Mouse (Mus musculus) forebrain, embryonic 11.5 days (tissue): ENCODE measurements around the gene Magt1. TPM values are rescaled to one million over a fixed set of nuclear protein-coding genes. Genes with fewer than 3 reads are reported as not detected.
"Not testable (repeated sequence)": the region's sequence is repeated elsewhere in the genome, so short reads cannot be mapped to it uniquely, and the experiment has no call there.

Source experiments
- ATAC-seq: fragments of 200-750 bp; cut with Nextera tagmentation; replicated peaks from 2 replicates; pipeline ENCODE4 v1.8.0; 2017; ENCODE audit warnings: moderate TSS enrichment; ENCODE audit not compliant: low FRiP score
- DNase-seq: peaks from one replicate; pipeline ENCODE4 v3.0.0-alpha.2; 2017; ENCODE audit warnings: low spot score
- H3K27ac ChIP-seq: fragments of 300-500 bp; sonication (generic); 2 replicates; pipeline ENCODE4 v1.5.1; 2014; ENCODE audit warnings: low read depth, low read length
- H3K27me3 ChIP-seq: fragments of 300-500 bp; sonication (generic); 2 replicates; pipeline ENCODE4 v1.6.1; 2014; ENCODE audit warnings: mild to moderate bottlenecking, low read length, mixed read lengths; ENCODE audit not compliant: control insufficient read depth, insufficient read depth
- H3K36me3 ChIP-seq: fragments of 300-500 bp; sonication (generic); 2 replicates; pipeline ENCODE4 v1.6.1; 2014; ENCODE audit warnings: mild to moderate bottlenecking, low read length, moderate library complexity, mixed read lengths; ENCODE audit not compliant: control insufficient read depth, insufficient read depth
- H3K4me1 ChIP-seq: fragments of 300-500 bp; sonication (generic); replicated peaks from 2 replicates; pipeline ENCODE4 v1.6.1; 2014; ENCODE audit warnings: low read length, mixed read lengths; ENCODE audit not compliant: control insufficient read depth, insufficient read depth
- H3K4me2 ChIP-seq: fragments of 300-500 bp; sonication (generic); 2 replicates; pipeline ENCODE4 v1.6.1; 2014; ENCODE audit warnings: low read depth, mild to moderate bottlenecking, low read length, moderate library complexity, mixed read lengths; ENCODE audit not compliant: severe bottlenecking
- H3K4me3 ChIP-seq: fragments of 300-500 bp; sonication (generic); 2 replicates; pipeline ENCODE4 v1.5.1; 2014; ENCODE audit warnings: low read depth, low read length
- H3K9ac ChIP-seq: fragments of 300-500 bp; sonication (generic); 2 replicates; pipeline ENCODE4 v1.6.1; 2014; ENCODE audit warnings: low read length
- H3K9me3 ChIP-seq: fragments of 300-500 bp; sonication (generic); 2 replicates; pipeline ENCODE4 v1.6.1; 2016; ENCODE audit warnings: low read length, mixed read lengths; ENCODE audit not compliant: control insufficient read depth
- WGBS: fragments of 180-500 bp; shearing (Covaris S2); extraction: QIAGEN DNeasy Blood & Tissue Kit; methylation state at CpG from one replicate; pipeline ENCODE4 v1.1.7; 2014; 5-methylcytosine and 5-hydroxymethylcytosine counted together
- polyA plus RNA-seq: library from polyadenylated mRNA; unstranded; fragments of >200 nt; fragmentation: Nextera tagmentation; extraction: Ambion mirVana; gene quantifications from 2 replicates; pipeline ENCODE4 v1.2.1, GENCODE M21; 2014

The Magt1 gene
- polyA plus RNA-seq, 1 experiment from 2014 or later = 45.6 TPM

DNA sequence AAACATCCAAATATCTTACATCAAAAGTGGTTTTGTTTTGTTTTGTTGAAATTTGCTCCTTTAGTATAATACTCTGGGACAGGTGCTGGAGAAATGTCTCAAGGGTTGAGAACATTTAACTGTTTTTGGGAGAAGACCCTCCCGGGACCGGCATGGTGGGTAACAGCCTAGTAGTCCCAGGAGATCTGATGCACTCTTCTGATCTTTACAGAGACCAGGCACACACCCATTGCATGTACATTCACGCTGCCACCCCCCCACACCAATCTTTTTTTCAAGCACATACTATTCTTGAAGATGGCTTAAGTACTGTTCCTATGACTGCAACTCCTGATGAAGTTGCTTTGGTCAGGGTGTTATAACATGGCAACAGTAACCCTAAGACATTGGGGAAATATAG lies 853 bp upstream of the Magt1 start:
- no peaks in the 10 kb centered on the region for H3K36me3 ChIP-seq
- peak overlapping the region; percentile 16; the same call in 1 of the 2 replicates for H3K4me3 ChIP-seq
- no peaks in the 10 kb centered on the region for H3K27me3 ChIP-seq
- H3K27ac ChIP-seq = no peak overlapping the region
- DNase-seq (no peak), ATAC-seq (no peak)
- H3K9me3 ChIP-seq = no peaks in the 10 kb centered on the region
- H3K4me1 ChIP-seq = no peaks in the 10 kb centered on the region; the same call in 1 of the 2 replicates
- peak overlapping the region; percentile 47; the same call in 1 of the 2 replicates for H3K4me2 ChIP-seq
- no peak overlapping the region; the same call in 1 of the 2 replicates for H3K9ac ChIP-seq
- 71% methylated on average over 3 of the region's 3 CpGs for WGBS

DNA sequence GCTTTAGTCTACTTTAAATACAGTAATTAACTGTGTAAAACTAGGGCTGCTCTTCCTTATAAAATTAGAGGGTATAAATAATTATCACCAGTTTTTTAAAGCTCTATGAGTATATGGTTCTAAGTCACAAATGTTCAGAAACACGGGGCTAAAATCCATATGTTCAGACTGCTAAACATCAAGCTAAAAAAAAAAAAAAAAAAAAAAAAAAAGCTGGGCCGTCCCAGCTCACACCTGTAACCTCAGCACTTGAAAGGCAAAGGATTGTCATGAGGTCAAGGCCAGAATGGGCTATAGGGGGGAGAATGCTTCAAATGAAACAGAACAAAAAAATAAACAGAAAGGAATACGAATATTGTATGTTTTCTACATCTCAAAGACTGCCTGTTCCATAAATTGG lies 944 bp downstream of the Magt1 start:
- no peak for DNase-seq
- WGBS = 8% methylated on average over 3 of the region's 3 CpGs
- no peak for ATAC-seq
- H3K4me3 ChIP-seq = peak overlapping the region; percentile 52
- H3K4me1 ChIP-seq = no peaks in the 10 kb centered on the region; the same call in 1 of the 2 replicates
- no peaks in the 10 kb centered on the region for H3K36me3 ChIP-seq
- no peaks in the 10 kb centered on the region for H3K27me3 ChIP-seq
- H3K9ac ChIP-seq = peak overlapping the region; percentile 55
- H3K27ac ChIP-seq = no peak overlapping the region
- H3K9me3 ChIP-seq = no peaks in the 10 kb centered on the region
- H3K4me2 ChIP-seq = peak overlapping the region; percentile 45

DNA sequence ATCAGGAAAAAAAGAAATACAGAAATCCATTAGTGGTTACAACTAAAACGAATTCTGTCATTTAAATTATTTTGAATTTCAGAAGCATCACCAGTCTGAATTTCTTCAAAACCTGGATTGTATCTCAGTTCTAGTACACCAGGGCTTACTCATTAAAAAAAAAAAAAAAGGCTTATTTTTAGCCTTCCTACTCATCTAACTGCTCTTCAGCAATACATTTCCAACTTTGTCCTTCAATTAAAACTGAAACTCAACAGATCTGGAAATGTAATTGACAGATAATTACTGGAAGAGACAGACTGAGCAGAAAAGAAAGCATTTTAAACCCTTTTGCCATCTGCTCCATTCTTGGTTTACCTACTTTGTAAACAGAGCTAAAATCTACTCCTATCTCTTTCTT lies 10.1 kb downstream of the Magt1 start:
- Histone ChIP-seq H3K9me3 (no peaks in the 10 kb centered on the region), H3K9ac (no peak overlapping the region), H3K4me3 (no peak overlapping the region), H3K36me3 (no peaks in the 10 kb centered on the region), H3K27me3 (no peaks in the 10 kb centered on the region), H3K4me2 (no peak overlapping the region), H3K4me1 (no peaks in the 10 kb centered on the region), H3K27ac (no peak overlapping the region)
- no peak for ATAC-seq
- WGBS = 74% methylated on average over 1 of the region's 1 CpGs
- DNase-seq = no peak

DNA sequence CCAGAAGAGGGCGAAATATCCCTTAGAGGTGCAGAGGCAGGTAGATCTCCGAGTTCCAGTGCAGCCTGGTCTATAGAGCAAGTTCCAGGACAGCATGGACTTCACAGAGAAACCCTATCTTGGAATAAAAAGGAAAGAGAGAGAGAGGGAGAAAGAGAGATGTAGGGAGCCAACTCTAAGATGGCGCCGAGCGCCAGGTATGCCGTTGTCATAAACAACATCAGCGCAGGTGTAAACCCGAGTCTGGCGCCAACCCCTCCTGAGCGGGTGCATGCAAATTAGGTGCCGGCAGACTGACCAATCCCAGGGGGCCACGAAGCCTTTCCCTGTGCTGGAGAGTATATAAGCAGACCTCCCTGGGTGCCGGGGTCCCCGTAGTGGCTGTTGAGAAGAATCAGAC lies 54.6 kb downstream of the Magt1 start:
- H3K4me1 ChIP-seq, H3K9me3 ChIP-seq, H3K36me3 ChIP-seq, ATAC-seq, H3K4me3 ChIP-seq, H3K27me3 ChIP-seq, H3K27ac ChIP-seq, H3K9ac ChIP-seq, DNase-seq, H3K4me2 ChIP-seq: not testable (repeated sequence)
- 78% methylated on average over 14 of the region's 14 CpGs for WGBS

DNA sequence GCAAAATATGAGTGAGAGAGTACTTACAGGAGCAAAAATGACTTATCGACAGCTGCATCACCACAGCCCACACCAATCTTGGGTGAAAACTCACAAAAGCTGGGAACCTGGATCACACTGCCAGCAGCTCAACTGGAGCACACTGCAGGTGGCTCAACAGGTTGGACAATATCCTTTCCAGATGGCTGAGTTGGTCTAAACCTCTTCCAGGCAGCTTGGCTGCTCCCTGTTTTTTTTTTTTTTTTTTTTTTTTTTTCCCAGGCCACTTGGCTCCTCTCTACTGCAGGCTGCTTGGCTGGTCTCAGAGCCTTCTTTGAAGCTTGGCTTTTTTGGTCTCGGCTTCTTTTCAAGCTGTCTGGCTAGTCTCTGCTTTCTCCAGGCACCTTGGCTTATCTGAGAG lies 57.7 kb downstream of the Magt1 start:
- ATAC-seq (no peak), DNase-seq (no peak)
- Histone ChIP-seq H3K9me3 (no peaks in the 10 kb centered on the region), H3K4me1 (no peaks in the 10 kb centered on the region), H3K4me3 (no peak overlapping the region), H3K4me2 (no peak overlapping the region), H3K9ac (no peak overlapping the region), H3K27ac (no peak overlapping the region), H3K27me3 (no peaks in the 10 kb centered on the region), H3K36me3 (no peaks in the 10 kb centered on the region)
- WGBS = 88% methylated on average over 2 of the region's 2 CpGs

DNA sequence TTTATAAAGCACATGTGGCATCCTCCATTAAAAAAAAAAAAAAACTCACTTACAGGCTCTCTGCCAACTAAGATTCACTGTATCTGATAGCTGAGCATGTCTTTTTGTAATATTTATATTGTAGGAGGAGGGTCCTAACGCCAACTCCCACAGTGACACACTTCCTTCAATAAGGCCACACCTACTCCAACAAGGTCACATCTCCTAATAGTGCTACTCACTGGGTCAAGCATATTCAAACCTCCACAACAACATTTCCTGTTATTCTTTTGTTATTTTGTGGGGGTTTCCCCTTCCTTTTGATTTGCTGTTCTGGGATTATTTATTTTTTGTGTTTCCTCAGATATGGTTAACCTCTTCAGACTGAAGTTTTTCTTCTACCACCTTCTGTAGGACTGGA lies 65.3 kb downstream of the Magt1 start:
- Histone ChIP-seq H3K27ac (no peak overlapping the region), H3K4me2 (no peak overlapping the region), H3K27me3 (no peaks in the 10 kb centered on the region), H3K4me1 (no peaks in the 10 kb centered on the region), H3K9ac (no peak overlapping the region), H3K9me3 (no peaks in the 10 kb centered on the region), H3K36me3 (no peaks in the 10 kb centered on the region), H3K4me3 (no peak overlapping the region)
- WGBS = 71% methylated on average over 1 of the region's 1 CpGs
- DNase-seq = no peak
- ATAC-seq = no peak

DNA sequence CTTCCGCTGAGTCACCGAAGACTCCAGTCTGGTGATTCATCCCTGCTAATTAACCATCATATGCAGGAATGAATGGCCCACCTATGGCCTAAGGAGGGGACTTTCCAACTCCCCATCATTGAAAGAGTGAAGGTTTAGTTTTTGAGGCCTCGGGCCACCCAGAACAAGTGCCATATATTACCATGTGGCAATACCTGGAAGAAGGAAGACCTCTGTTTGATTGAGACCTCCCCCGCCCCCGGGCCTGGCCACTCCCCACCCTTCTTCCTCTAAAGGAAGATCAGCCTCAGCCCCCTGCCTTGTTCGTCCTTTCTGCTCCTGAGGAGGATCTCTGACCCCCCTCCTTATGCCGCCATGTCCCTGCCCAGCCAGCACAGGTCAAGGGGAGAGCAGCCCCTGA lies 72.5 kb downstream of the Magt1 start:
- Histone ChIP-seq H3K27ac (no peak overlapping the region), H3K4me3 (no peak overlapping the region), H3K36me3 (no peaks in the 10 kb centered on the region), H3K9me3 (no peaks in the 10 kb centered on the region), H3K27me3 (no peaks in the 10 kb centered on the region), H3K4me1 (no peaks in the 10 kb centered on the region), H3K9ac (no peak overlapping the region), H3K4me2 (no peak overlapping the region)
- WGBS = 85% methylated on average over 7 of the region's 7 CpGs
- DNase-seq = no peak
- no peak for ATAC-seq

DNA sequence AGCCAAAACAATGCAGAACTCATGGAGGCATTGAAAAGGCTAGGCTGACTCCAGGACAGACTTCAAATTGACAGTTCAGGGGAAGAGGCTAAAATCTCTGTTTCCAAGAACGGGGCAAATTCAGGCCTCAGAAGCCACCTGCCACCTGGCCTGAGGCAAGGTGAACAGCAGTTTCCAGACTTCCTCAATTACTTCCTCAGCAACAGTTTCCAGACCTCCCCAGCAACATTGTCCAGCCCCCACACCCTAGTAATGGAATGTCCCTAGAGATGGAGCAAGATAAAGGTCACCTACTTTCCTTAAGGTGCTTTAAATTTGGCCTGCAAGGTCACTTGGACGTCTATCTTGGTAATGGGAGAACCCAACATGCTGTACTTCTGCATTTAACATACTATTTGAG lies 74.0 kb downstream of the Magt1 start:
- WGBS = 56% methylated on average over 2 of the region's 2 CpGs
- no peak overlapping the region for H3K4me2 ChIP-seq
- no peaks in the 10 kb centered on the region for H3K36me3 ChIP-seq
- no peaks in the 10 kb centered on the region for H3K27me3 ChIP-seq
- H3K9ac ChIP-seq = no peak overlapping the region
- no peak for DNase-seq
- H3K4me3 ChIP-seq = no peak overlapping the region
- no peaks in the 10 kb centered on the region for H3K4me1 ChIP-seq
- H3K9me3 ChIP-seq = no peaks in the 10 kb centered on the region
- ATAC-seq = no peak
- H3K27ac ChIP-seq = no peak overlapping the region

DNA sequence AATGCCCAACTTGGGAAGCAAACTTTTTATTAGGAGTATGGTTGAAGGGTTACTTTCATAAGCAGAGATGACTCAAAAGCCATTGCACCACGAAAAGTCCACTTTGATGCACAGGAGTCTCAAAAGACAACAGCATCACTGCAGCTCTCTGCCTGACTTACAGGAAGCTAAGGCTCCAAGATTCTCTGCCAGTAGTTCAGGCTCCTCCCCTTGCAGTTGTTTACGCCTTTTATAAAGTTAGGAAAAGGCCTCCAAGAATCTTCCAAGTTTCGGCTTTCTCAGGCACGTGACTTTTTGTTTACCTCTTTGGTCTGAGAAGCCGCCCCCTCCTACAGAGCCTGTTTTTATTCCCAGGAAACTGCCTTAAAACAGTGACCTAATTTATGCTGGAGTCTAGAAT lies 77.4 kb downstream of the Magt1 start:
- H3K4me3 ChIP-seq = no peak overlapping the region
- no peaks in the 10 kb centered on the region for H3K36me3 ChIP-seq
- no peaks in the 10 kb centered on the region for H3K4me1 ChIP-seq
- no peak for ATAC-seq
- no peaks in the 10 kb centered on the region; the same call in 1 of the 2 replicates for H3K27me3 ChIP-seq
- DNase-seq = no peak
- H3K9ac ChIP-seq = no peak overlapping the region
- no peak overlapping the region for H3K4me2 ChIP-seq
- no peaks in the 10 kb centered on the region for H3K9me3 ChIP-seq
- H3K27ac ChIP-seq = no peak overlapping the region
- 68% methylated on average over 5 of the region's 5 CpGs for WGBS
